Comparison of ENCODE assay signal across 24 mouse cellular contexts in the genomic region with DNA sequence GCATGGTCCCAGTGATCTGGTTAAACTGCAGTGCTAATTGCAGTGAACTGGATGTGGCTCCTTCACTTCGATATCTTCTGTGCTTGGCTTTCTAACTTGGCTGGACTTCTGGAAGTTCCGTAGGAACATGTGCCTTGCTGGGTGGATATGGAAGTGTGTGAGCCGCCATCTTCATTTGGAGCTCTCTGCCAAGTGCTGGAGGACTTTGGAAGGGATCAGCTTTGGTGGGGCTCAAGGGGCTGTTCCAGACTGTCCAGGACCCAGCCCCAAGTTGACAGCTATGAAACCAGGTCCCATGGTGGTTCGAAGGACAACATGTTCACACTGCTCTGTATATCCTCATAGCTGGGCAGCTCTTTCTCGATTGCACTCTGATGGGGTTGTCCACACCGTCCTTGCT. TPM values are rescaled to one million over a fixed set of nuclear protein-coding genes. Genes with fewer than 3 reads are reported as not detected.
DNase-seq lines count a peak whose midpoint lies in the region; ATAC-seq and TF ChIP-seq lines count a peak whose summit lies in the region.
"Had no signal": no experiment of that assay in that cellular context is flagged by ENCODE, and none has a peak within 500 bp of the region (broad histone marks: within the 10 kb centered on the region; RNA-seq: fewer than 3 reads in every experiment).

No protein-coding gene starts in this region.

- H3K27me3 ChIP-seq in heart, embryonic 12.5 days (replicated peaks): no peaks in the 10 kb centered on the region
- H3K27me3 ChIP-seq in heart, embryonic 16.5 days (ENCODE audit: control insufficient read depth, insufficient read depth, low read length): no peaks in the 10 kb centered on the region
- no peaks in the 10 kb centered on the region for H3K27me3 ChIP-seq in stomach, embryonic 15.5 days (replicated peaks)
- no peaks in the 10 kb centered on the region for H3K27me3 ChIP-seq in stomach, postnatal 0 days (ENCODE audit: control insufficient read depth, insufficient read depth, low read length)
- H3K27me3 ChIP-seq: embryonic facial prominence, embryonic 15.5 days; intestine, embryonic 15.5 days had no signal

- peak overlapping the region; percentile 58 for H3K27ac ChIP-seq in heart, embryonic 12.5 days (ENCODE audit: poor library complexity, severe bottlenecking)
- peak overlapping the region; percentile 55 for H3K27ac ChIP-seq in heart, embryonic 16.5 days (ENCODE audit: low read length)
- H3K27ac ChIP-seq in stomach, embryonic 15.5 days: peak overlapping the region; percentile 32; the same call in 1 of the 2 replicates
- H3K27ac ChIP-seq in stomach, postnatal 0 days (replicated peaks): no peak overlapping the region; the same call in 1 of the 2 replicates
- H3K27ac ChIP-seq: embryonic facial prominence, embryonic 15.5 days; forebrain, embryonic 10.5 days; gastrocnemius, adult 2 months; hindbrain, embryonic 14.5 days; intestine, embryonic 15.5 days had no signal

- no peak for TF ChIP-seq EP300 in stomach, postnatal 0 days (optimal IDR thresholded peaks at IDR 0.05)

- 77% methylated on average over 6 of the region's 6 CpGs for WGBS in heart, embryonic 12.5 days
- 84% methylated on average over 6 of the region's 6 CpGs for WGBS in heart, embryonic 16.5 days
- 90% methylated on average over 6 of the region's 6 CpGs for WGBS in stomach, embryonic 15.5 days
- 95% methylated on average over 6 of the region's 6 CpGs for WGBS in stomach, postnatal 0 days

- ATAC-seq in heart, embryonic 12.5 days (ENCODE audit: insufficient number of reproducible peaks, low FRiP score): no peak
- ATAC-seq in heart, embryonic 16.5 days (replicated peaks; ENCODE audit: extremely low read depth, insufficient read depth, low FRiP score): no peak
- no peak for ATAC-seq in stomach, embryonic 15.5 days (ENCODE audit: insufficient read depth, low FRiP score, low read depth)
- ATAC-seq in stomach, postnatal 0 days (ENCODE audit: low FRiP score, low TSS enrichment): no peak
- ATAC-seq: forebrain, embryonic 14.5 days had no signal

- H3K36me3 ChIP-seq in heart, embryonic 12.5 days: no peaks in the 10 kb centered on the region
- no peaks in the 10 kb centered on the region for H3K36me3 ChIP-seq in heart, embryonic 16.5 days (ENCODE audit: control insufficient read depth, insufficient read depth)
- H3K36me3 ChIP-seq in stomach, embryonic 15.5 days: no peaks in the 10 kb centered on the region
- no peaks in the 10 kb centered on the region for H3K36me3 ChIP-seq in stomach, postnatal 0 days (ENCODE audit: control insufficient read depth, insufficient read depth, low read length)
- H3K36me3 ChIP-seq: embryonic facial prominence, embryonic 15.5 days; forebrain, embryonic 10.5 days; intestine, embryonic 15.5 days had no signal

- H3K4me2 ChIP-seq in heart, embryonic 12.5 days: no peak overlapping the region
- H3K4me2 ChIP-seq in heart, embryonic 16.5 days (ENCODE audit: low read depth, low read length): no peak overlapping the region
- H3K4me2 ChIP-seq in stomach, embryonic 15.5 days: no peak overlapping the region
- no peak overlapping the region for H3K4me2 ChIP-seq in stomach, postnatal 0 days (replicated peaks; ENCODE audit: low read depth)
- H3K4me2 ChIP-seq: embryonic facial prominence, embryonic 15.5 days; hindbrain, embryonic 14.5 days; intestine, embryonic 15.5 days had no signal

- DNase-seq in heart, postnatal 10 days: no peak
- no peak for DNase-seq in heart, postnatal 4 days
- no peak for DNase-seq in stomach, postnatal 0 days (ENCODE audit: low spot score)
- DNase-seq in kidney, postnatal 14 days: no peak
- DNase-seq: adrenal gland, postnatal 25 days; cerebellum, adult 2 months; cerebellum, postnatal 10 days; gastrocnemius, adult 2 months; gastrocnemius, postnatal 25 days; kidney, adult 18-20 months had no signal

- no peak overlapping the region for H3K9ac ChIP-seq in heart, embryonic 12.5 days
- no peak overlapping the region for H3K9ac ChIP-seq in heart, embryonic 16.5 days (ENCODE audit: low read length)
- H3K9ac ChIP-seq in stomach, embryonic 15.5 days: no peak overlapping the region
- H3K9ac ChIP-seq in stomach, postnatal 0 days (ENCODE audit: low read length): no peak overlapping the region
- H3K9ac ChIP-seq: embryonic facial prominence, embryonic 15.5 days; hindbrain, embryonic 14.5 days; intestine, embryonic 15.5 days had no signal

- intact Hi-C loops in heart, postnatal 10 days (cut with DNase I): no loop called here

- no peak for TF ChIP-seq CTCF in stomach, postnatal 0 days (IDR thresholded peaks at IDR 0.05; ENCODE audit: low read depth)

- peaks cover 11% of the 10 kb centered on the region for H3K4me1 ChIP-seq in heart, embryonic 12.5 days (replicated peaks)
- 0 out of 2 replicates have a peak, but pooled peaks cover 2% of the 10 kb centered on the region for H3K4me1 ChIP-seq in heart, embryonic 16.5 days (ENCODE audit: control insufficient read depth, insufficient read depth, low read length)
- no peaks in the 10 kb centered on the region for H3K4me1 ChIP-seq in stomach, embryonic 15.5 days
- H3K4me1 ChIP-seq in stomach, postnatal 0 days (replicated peaks; ENCODE audit: control insufficient read depth, insufficient read depth): no peaks in the 10 kb centered on the region; the same call in 1 of the 2 replicates
- H3K4me1 ChIP-seq: intestine, embryonic 15.5 days had no signal

- H3K9me3 ChIP-seq in heart, embryonic 12.5 days (replicated peaks): no peaks in the 10 kb centered on the region
- H3K9me3 ChIP-seq in heart, embryonic 16.5 days (replicated peaks; ENCODE audit: control insufficient read depth, low read length): no peaks in the 10 kb centered on the region
- H3K9me3 ChIP-seq in stomach, embryonic 15.5 days: no peaks in the 10 kb centered on the region
- no peaks in the 10 kb centered on the region for H3K9me3 ChIP-seq in stomach, postnatal 0 days (ENCODE audit: control insufficient read depth, low read length)
- H3K9me3 ChIP-seq: embryonic facial prominence, embryonic 15.5 days; forebrain, embryonic 10.5 days; intestine, embryonic 15.5 days had no signal

- no peak overlapping the region for H3K4me3 ChIP-seq in heart, embryonic 12.5 days
- H3K4me3 ChIP-seq in heart, embryonic 16.5 days (ENCODE audit: low read length): no peak overlapping the region
- no peak overlapping the region for H3K4me3 ChIP-seq in stomach, embryonic 15.5 days (replicated peaks)
- no peak overlapping the region for H3K4me3 ChIP-seq in stomach, postnatal 0 days (ENCODE audit: low read depth, low read length)
- H3K4me3 ChIP-seq: embryonic facial prominence, embryonic 15.5 days; erythroblast, embryonic 14.5 days; forebrain, embryonic 10.5 days; gastrocnemius, adult 2 months; intestine, embryonic 15.5 days had no signal

RNA-seq across cellular contexts. Expression of a gene that starts 24.8 kb away (rescaled TPM):
- 24.4 and 24.6 TPM in 2 replicates for polyA plus RNA-seq in heart, embryonic 12.5 days (2016; fragmentation: Nextera tagmentation; extraction: Ambion mirVana)
- 10 to 100 TPM; 23.2 to 24.7 TPM for total RNA-seq in heart, postnatal 10 days (2021)
- 36.3 and 41.1 TPM in 2 replicates for polyA plus RNA-seq in heart, embryonic 16.5 days (2015; fragmentation: Nextera tagmentation; extraction: Ambion mirVana)
- total RNA-seq in heart, postnatal 4 days (2021): 10 to 100 TPM; 19.2 to 23.6 TPM
- polyA plus RNA-seq in stomach, embryonic 15.5 days (2015; fragmentation: Nextera tagmentation; extraction: Ambion mirVana): 52.4 and 56.4 TPM in 2 replicates
- polyA plus RNA-seq in stomach, postnatal 0 days (2015; fragmentation: Nextera tagmentation; extraction: Ambion mirVana): 46.0 and 50.6 TPM in 2 replicates
- total RNA-seq: granulocyte monocyte progenitor cell, adult 5-6 weeks had no signal

RNA-seq across cellular contexts. Expression of a gene that starts 41.0 kb away (rescaled TPM):
- polyA plus RNA-seq in heart, embryonic 12.5 days (2016; fragmentation: Nextera tagmentation; extraction: Ambion mirVana): 0.17 and 0.61 TPM in 2 replicates
- total RNA-seq in heart, postnatal 10 days (2021): not detected
- polyA plus RNA-seq in heart, embryonic 16.5 days (2015; fragmentation: Nextera tagmentation; extraction: Ambion mirVana): 0.19 and 0.45 TPM in 2 replicates
- total RNA-seq in heart, postnatal 4 days (2021): not detected
- polyA plus RNA-seq in stomach, embryonic 15.5 days (2015; fragmentation: Nextera tagmentation; extraction: Ambion mirVana): 4.2 and 8.7 TPM in 2 replicates
- polyA plus RNA-seq in stomach, postnatal 0 days (2015; fragmentation: Nextera tagmentation; extraction: Ambion mirVana): 2.3 and 4.5 TPM in 2 replicates
- total RNA-seq: adrenal gland, postnatal 25 days; ES-E14; gastrocnemius, adult 2 months; gastrocnemius, postnatal 25 days; granulocyte monocyte progenitor cell, adult 5-6 weeks had no signal
- polyA plus RNA-seq: hindbrain, embryonic 14.5 days had no signal

RNA-seq across cellular contexts. Expression of a gene that starts 50.2 kb away (rescaled TPM):
- polyA plus RNA-seq in heart, embryonic 12.5 days (2016; fragmentation: Nextera tagmentation; extraction: Ambion mirVana): not detected in 2 replicates
- total RNA-seq in heart, postnatal 10 days (2021): not detected
- not detected in 2 replicates for polyA plus RNA-seq in heart, embryonic 16.5 days (2015; fragmentation: Nextera tagmentation; extraction: Ambion mirVana)
- not detected for total RNA-seq in heart, postnatal 4 days (2021)
- not detected in 2 replicates for polyA plus RNA-seq in stomach, embryonic 15.5 days (2015; fragmentation: Nextera tagmentation; extraction: Ambion mirVana)
- polyA plus RNA-seq in stomach, postnatal 0 days (2015; fragmentation: Nextera tagmentation; extraction: Ambion mirVana): not detected in 2 replicates
- total RNA-seq: adrenal gland, adult 2 months; adrenal gland, postnatal 25 days; ES-E14; gastrocnemius, adult 2 months; gastrocnemius, postnatal 25 days; granulocyte monocyte progenitor cell, adult 5-6 weeks had no signal
- polyA plus RNA-seq: adrenal gland, adult 2 months; cerebellum, adult 2 months; embryonic facial prominence, embryonic 11.5 days; embryonic facial prominence, embryonic 15.5 days; erythroblast, embryonic 14.5 days; forebrain, embryonic 10.5 days; forebrain, embryonic 14.5 days; hindbrain, embryonic 14.5 days; intestine, embryonic 15.5 days; kidney, embryonic 14.5 days had no signal
